Comparison of ENCODE assay signal across 8 mouse cellular contexts in the genomic region with DNA sequence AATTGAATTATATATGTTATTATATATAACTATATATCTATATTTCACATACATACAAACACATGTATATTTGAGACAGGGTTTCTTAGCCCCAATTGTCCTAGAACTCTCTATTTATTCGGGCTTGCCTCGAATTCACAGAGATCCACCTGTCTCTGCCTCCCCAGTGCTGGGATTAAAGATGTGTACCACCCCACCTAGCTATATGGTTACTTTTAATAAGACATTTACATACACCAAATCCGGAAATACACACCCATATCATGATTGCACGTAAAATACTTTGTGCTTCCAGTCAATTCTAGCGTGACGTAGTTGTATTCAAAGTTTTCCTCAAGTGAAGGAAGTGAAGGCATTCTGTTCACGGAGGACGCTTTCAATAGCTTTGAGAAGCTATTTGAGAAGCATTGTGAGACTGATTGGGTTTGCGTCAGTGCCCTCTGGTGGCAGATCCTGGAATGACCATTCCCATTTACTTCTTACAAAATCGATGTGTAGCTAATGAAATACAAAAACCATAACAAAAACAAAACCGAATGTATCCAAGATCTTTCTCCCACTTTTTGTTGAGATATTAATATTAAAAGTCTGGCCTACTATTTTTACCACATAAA.
DNase-seq lines count a peak whose midpoint lies in the region; ATAC-seq and TF ChIP-seq lines count a peak whose summit lies in the region.

No protein-coding gene starts in this region.

- no peak for TF ChIP-seq POLR2A in MEL (IDR thresholded peaks at IDR 0.05; ENCODE audit: control insufficient read depth in 1 of 2, insufficient read depth in 1 of 2, low read depth in 1 of 2, low read length in 2 of 2, poor library complexity in 1 of 2)
- TF ChIP-seq POLR2A in embryonic fibroblast, embryonic 13.5 days (IDR thresholded peaks at IDR 0.05; ENCODE audit: low read depth, low read length): no peak

- peak; percentile 81 to 97 (median 96) for TF ChIP-seq CTCF in MEL (IDR thresholded peaks at IDR 0.05 in 2 of 3, conservative IDR thresholded peaks at IDR 0.05 in 1 of 3; ENCODE audit: control insufficient read depth in 1 of 3, insufficient read depth in 1 of 3, low read depth in 2 of 3, low read length in 3 of 3, poor library complexity in 1 of 3, severe bottlenecking in 1 of 3)
- peak; percentile 63; the same call in 1 of the 2 replicates for TF ChIP-seq CTCF in embryonic fibroblast, embryonic 13.5 days (IDR thresholded peaks at IDR 0.05; ENCODE audit: borderline replicate concordance, insufficient read depth, low read length)

- H3K27ac ChIP-seq in MEL (ENCODE audit: control insufficient read depth, low read depth, low read length): no peak overlapping the region
- H3K27ac ChIP-seq in embryonic fibroblast, embryonic 13.5 days (ENCODE audit: insufficient read depth, low read length): no peak overlapping the region
- H3K27ac ChIP-seq in heart, embryonic 16.5 days (ENCODE audit: low read length): no peak overlapping the region
- H3K27ac ChIP-seq in lung, embryonic 16.5 days (ENCODE audit: low read length): no peak overlapping the region

- H3K9me3 ChIP-seq in MEL (replicated peaks; ENCODE audit: insufficient read depth, low read length): no peaks in the 10 kb centered on the region
- no peaks in the 10 kb centered on the region for H3K9me3 ChIP-seq in heart, embryonic 16.5 days (replicated peaks; ENCODE audit: control insufficient read depth, low read length)
- H3K9me3 ChIP-seq in lung, embryonic 16.5 days (ENCODE audit: control insufficient read depth, low read length): no peaks in the 10 kb centered on the region

- H3K79me2 ChIP-seq in MEL (ENCODE audit: control insufficient read depth, insufficient read depth, low read length, poor library complexity): no peaks in the 10 kb centered on the region

- peaks cover 0 to 4% of the 10 kb centered on the region in 2 experiments; a peak in 1 of 4 replicates for H3K4me1 ChIP-seq in MEL (ENCODE audit: control insufficient read depth in 1 of 2, insufficient read depth in 2 of 2, low read length in 2 of 2)
- no peaks in the 10 kb centered on the region for H3K4me1 ChIP-seq in embryonic fibroblast, embryonic 13.5 days (ENCODE audit: control insufficient read depth, insufficient read depth, low read length)
- H3K4me1 ChIP-seq in heart, embryonic 16.5 days (ENCODE audit: control insufficient read depth, insufficient read depth, low read length): no peaks in the 10 kb centered on the region
- no peaks in the 10 kb centered on the region for H3K4me1 ChIP-seq in lung, embryonic 16.5 days (replicated peaks; ENCODE audit: control insufficient read depth, insufficient read depth, low read length)

- TF ChIP-seq EP300 in MEL (IDR thresholded peaks at IDR 0.05; ENCODE audit: low read depth in 1 of 2, low read length in 2 of 2): no peak

- H3K9ac ChIP-seq in MEL (ENCODE audit: control insufficient read depth, low read depth, low read length, poor library complexity, severe bottlenecking): no peak overlapping the region
- H3K9ac ChIP-seq in heart, embryonic 16.5 days (ENCODE audit: low read length): no peak overlapping the region
- H3K9ac ChIP-seq in lung, embryonic 16.5 days (ENCODE audit: low read length): no peak overlapping the region

- 20% methylated on average over 11 of the region's 11 CpGs for WGBS in heart, embryonic 16.5 days
- 17% methylated on average over 11 of the region's 11 CpGs for WGBS in lung, embryonic 16.5 days

- H3K4me2 ChIP-seq in heart, embryonic 16.5 days (ENCODE audit: low read depth, low read length): peak overlapping the region; percentile 50
- H3K4me2 ChIP-seq in lung, embryonic 16.5 days (ENCODE audit: low read depth, low read length): peak overlapping the region; percentile 39

- H3K27me3 ChIP-seq in MEL (ENCODE audit: control insufficient read depth in 1 of 2, insufficient read depth in 2 of 2, low read length in 2 of 2): no peaks in the 10 kb centered on the region
- no peaks in the 10 kb centered on the region for H3K27me3 ChIP-seq in heart, embryonic 16.5 days (ENCODE audit: control insufficient read depth, insufficient read depth, low read length)
- H3K27me3 ChIP-seq in lung, embryonic 16.5 days (ENCODE audit: control insufficient read depth, insufficient read depth, low read depth, low read length): no peaks in the 10 kb centered on the region

- ATAC-seq in heart, embryonic 16.5 days (replicated peaks; ENCODE audit: extremely low read depth, insufficient read depth, low FRiP score): no peak
- peak; percentile 23; the same call in 1 of the 2 replicates for ATAC-seq in lung, embryonic 16.5 days (ENCODE audit: low read depth)

- TF ChIP-seq RAD21 in MEL (IDR thresholded peaks at IDR 0.05; ENCODE audit: low read depth, low read length): peak; percentile 95

- DNase-seq in MEL (ENCODE audit: low read depth, low spot score): peak; percentile 91
- DNase-seq in brain, adult 2 months (ENCODE audit: low read depth, low spot score): peak; percentile 93
- DNase-seq in layer of hippocampus, adult 8-10 months (ENCODE audit: low spot score in 2 of 2): peak; percentile 44 to 84
- DNase-seq in retina, embryonic 14.5 days (ENCODE audit: low spot score): peak; percentile 95
- peak; percentile 63 to 74 for DNase-seq in thymus, postnatal 36 days

- H3K4me3 ChIP-seq in MEL (ENCODE audit: control insufficient read depth in 1 of 2, insufficient read depth in 1 of 2, low read depth in 2 of 2, low read length in 2 of 2): peak overlapping the region; percentile 14 to 45; a peak in 3 of 4 replicates
- H3K4me3 ChIP-seq in embryonic fibroblast, embryonic 13.5 days (ENCODE audit: insufficient read depth, low read length): no peak overlapping the region
- peak overlapping the region; percentile 30; the same call in 1 of the 2 replicates for H3K4me3 ChIP-seq in heart, embryonic 16.5 days (ENCODE audit: low read length)
- H3K4me3 ChIP-seq in lung, embryonic 16.5 days (ENCODE audit: low read length): peak overlapping the region; percentile 13; the same call in 1 of the 2 replicates

- H3K36me3 ChIP-seq in MEL (ENCODE audit: control insufficient read depth in 1 of 2, insufficient read depth in 2 of 2, low read length in 2 of 2): peaks cover 0 to under 1% of the 10 kb centered on the region in 2 experiments; a peak in 1 of 4 replicates
- no peaks in the 10 kb centered on the region for H3K36me3 ChIP-seq in heart, embryonic 16.5 days (ENCODE audit: control insufficient read depth, insufficient read depth)
- no peaks in the 10 kb centered on the region for H3K36me3 ChIP-seq in lung, embryonic 16.5 days (ENCODE audit: control insufficient read depth, insufficient read depth, low read length)

TF ChIP-seq in MEL, 35 proteins besides CTCF, POLR2A, EP300 and RAD21:
- TF ChIP-seq SMC3 (IDR thresholded peaks at IDR 0.05; ENCODE audit: low read depth, low read length) (peak; percentile 98), ZC3H11A (IDR thresholded peaks at IDR 0.05; ENCODE audit: low read depth, low read length) (peak; percentile 90), POLR2AphosphoS5 (IDR thresholded peaks at IDR 0.05; ENCODE audit: borderline replicate concordance, low read depth, low read length) (no peak), POLR2AphosphoS2 (IDR thresholded peaks at IDR 0.05; ENCODE audit: low read length) (no peak), MYC (IDR thresholded peaks at IDR 0.05; ENCODE audit: low read depth, low read length) (no peak), ZMIZ1 (IDR thresholded peaks at IDR 0.05; ENCODE audit: low read depth, low read length) (no peak), NELFE (IDR thresholded peaks at IDR 0.05; ENCODE audit: low read depth, low read length) (no peak), CHD2 (IDR thresholded peaks at IDR 0.05; ENCODE audit: low read length) (no peak), UBTF (IDR thresholded peaks at IDR 0.05; ENCODE audit: borderline replicate concordance, insufficient read depth, low read depth, low read length) (0 out of 2 replicates have a peak, but pooled peaks have one; percentile 34), ELF1 (IDR thresholded peaks at IDR 0.05; ENCODE audit: low read depth, low read length) (peak; percentile 28; the same call in 1 of the 2 replicates), SIN3A (IDR thresholded peaks at IDR 0.05; ENCODE audit: low read length) (0 out of 2 replicates have a peak, but pooled peaks have one; percentile 2), JUND (IDR thresholded peaks at IDR 0.05; ENCODE audit: low read depth, low read length) (no peak; the same call in 1 of the 2 replicates)
TF ChIP-seq in MEL: peak in this region for 5.
